Mouse (Mus musculus): ENCODE results near the gene Vcam1. TPM values are rescaled to one million over a fixed set of nuclear protein-coding genes. Genes with fewer than 3 reads are reported as not detected.

The Vcam1 gene
- total and polyA plus RNA-seq, 2 experiments from 2014 or later = 32.1 to 36.9 TPM

DNA sequence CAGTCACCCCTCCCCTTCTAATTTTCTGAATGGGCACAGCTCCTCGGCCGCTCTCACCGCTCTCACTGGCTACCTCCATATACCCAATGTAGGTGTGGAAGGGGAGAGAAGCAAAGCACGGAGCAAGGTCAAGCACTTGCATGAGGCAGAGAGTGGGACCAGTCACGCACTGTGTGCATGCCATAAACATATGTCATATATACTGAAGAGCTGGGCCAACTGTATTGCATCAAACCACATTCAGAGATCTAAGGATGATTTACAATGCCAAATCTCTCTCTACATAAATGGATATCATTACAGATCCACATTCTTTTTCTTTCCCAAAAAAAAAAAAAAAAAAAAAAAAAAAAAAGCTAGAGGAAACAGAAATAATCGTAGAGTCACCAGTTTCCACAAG, 9.1 kb downstream of the Vcam1 start:
- WGBS = 85% methylated on average over 6 of the region's 6 CpGs
- no peak for DNase-seq
- H3K9ac ChIP-seq = no peak overlapping the region
- ATAC-seq = no peak
- H3K4me3 ChIP-seq (ENCODE audit: low read depth, low read length) = no peak overlapping the region
- no peaks in the 10 kb centered on the region for H3K27me3 ChIP-seq (ENCODE audit: insufficient read depth, low read length)
- H3K4me1 ChIP-seq (ENCODE audit: insufficient read depth) = no peaks in the 10 kb centered on the region
- no peak overlapping the region for H3K4me2 ChIP-seq (ENCODE audit: low read depth)
- H3K9me3 ChIP-seq (ENCODE audit: low read length) = no peaks in the 10 kb centered on the region
- TF ChIP-seq CTCF (IDR thresholded peaks at IDR 0.05; ENCODE audit: low read depth) = no peak
- H3K36me3 ChIP-seq (ENCODE audit: insufficient read depth) = no peaks in the 10 kb centered on the region
- H3K27ac ChIP-seq (ENCODE audit: low read depth, low read length) = no peak overlapping the region

DNA sequence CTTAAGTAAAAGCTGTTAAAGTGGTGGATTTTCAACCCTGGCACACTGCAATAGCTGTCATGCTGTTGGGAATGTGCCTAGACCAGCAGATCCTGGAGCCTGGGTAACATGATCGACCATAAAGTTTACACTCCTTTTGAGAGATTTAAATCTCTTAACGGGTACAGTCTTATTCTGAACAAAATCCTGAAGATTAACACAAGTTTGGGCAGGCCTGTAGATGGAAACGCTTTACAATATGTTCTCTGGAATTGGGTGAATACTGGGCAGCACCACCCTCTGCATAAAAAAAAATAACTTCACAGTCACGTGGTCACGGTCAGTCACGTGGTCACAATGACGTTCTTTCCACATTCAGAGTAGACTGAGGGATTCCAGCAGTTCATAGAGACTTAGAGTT, 10.3 kb downstream of the Vcam1 start:
- no peak for TF ChIP-seq CTCF (IDR thresholded peaks at IDR 0.05; ENCODE audit: low read depth)
- Histone ChIP-seq H3K9me3 (ENCODE audit: low read length) (no peaks in the 10 kb centered on the region), H3K27ac (ENCODE audit: low read depth, low read length) (no peak overlapping the region), H3K27me3 (ENCODE audit: insufficient read depth, low read length) (no peaks in the 10 kb centered on the region), H3K4me1 (ENCODE audit: insufficient read depth) (peaks cover 9% of the 10 kb centered on the region; the same call in 1 of the 2 replicates), H3K9ac (no peak overlapping the region), H3K4me2 (ENCODE audit: low read depth) (no peak overlapping the region), H3K36me3 (ENCODE audit: insufficient read depth) (no peaks in the 10 kb centered on the region), H3K4me3 (ENCODE audit: low read depth, low read length) (no peak overlapping the region)
- DNase-seq (no peak), ATAC-seq (peak; percentile 70)
- WGBS = 59% methylated on average over 7 of the region's 7 CpGs

GRCm38 (mm10) chr3:116117046-116117445, 12.4 kb downstream of the Vcam1 start:
- Histone ChIP-seq H3K36me3 (ENCODE audit: insufficient read depth) (no peaks in the 10 kb centered on the region), H3K9me3 (ENCODE audit: low read length) (no peaks in the 10 kb centered on the region), H3K27ac (ENCODE audit: low read depth, low read length) (no peak overlapping the region), H3K4me1 (ENCODE audit: insufficient read depth) (peaks cover 15% of the 10 kb centered on the region; the same call in 1 of the 2 replicates), H3K4me3 (ENCODE audit: low read depth, low read length) (no peak overlapping the region), H3K4me2 (ENCODE audit: low read depth) (no peak overlapping the region), H3K9ac (no peak overlapping the region), H3K27me3 (ENCODE audit: insufficient read depth, low read length) (no peaks in the 10 kb centered on the region)
- 90% methylated on average over 4 of the region's 4 CpGs for WGBS
- ATAC-seq (no peak), DNase-seq (no peak)
- TF ChIP-seq CTCF (IDR thresholded peaks at IDR 0.05; ENCODE audit: low read depth) = no peak

DNA sequence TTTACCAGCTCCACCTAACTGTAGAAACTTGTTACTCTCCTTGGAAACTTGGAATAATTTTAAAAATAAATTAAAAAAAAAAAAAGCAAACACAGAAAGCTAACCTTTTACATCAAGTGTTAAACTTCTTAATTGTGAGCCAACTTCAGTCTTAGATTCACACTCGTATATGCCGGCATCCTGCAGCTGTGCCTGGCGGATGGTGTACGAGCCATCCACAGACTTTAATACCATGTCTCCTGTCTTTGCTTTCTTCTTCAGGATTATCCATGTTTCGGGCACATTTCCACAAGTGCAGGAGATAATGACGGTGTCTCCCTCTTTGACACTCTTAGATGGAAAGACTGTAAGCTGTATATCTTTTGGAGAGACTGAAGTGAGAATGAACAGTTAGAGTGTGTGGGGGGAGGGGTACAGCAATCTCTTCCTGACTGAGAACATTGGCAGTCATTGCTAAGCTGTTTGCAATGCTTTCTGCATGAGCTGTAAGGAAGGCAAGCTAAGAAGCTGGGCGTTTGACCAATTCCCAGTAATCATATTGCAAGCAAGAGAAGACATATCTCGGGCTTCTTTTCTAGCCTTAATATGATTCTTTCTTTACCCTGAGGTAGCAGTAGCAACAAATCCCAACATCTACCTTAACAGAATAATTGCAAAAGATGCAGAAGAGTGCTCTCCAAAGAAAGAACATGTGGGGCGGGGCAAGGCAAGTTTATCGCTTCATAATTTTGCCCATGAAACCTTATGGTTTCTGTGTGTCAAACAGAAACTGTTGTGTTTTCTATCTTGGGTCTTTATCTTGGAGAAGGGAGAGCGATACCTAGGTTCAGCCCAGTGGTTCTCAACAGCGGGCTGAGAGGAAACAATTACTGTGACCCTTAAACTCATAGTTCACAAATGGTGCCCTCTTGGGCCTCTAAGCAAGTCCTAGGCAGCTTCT, 15.0 kb downstream of the Vcam1 start:
- 0 out of 2 replicates have a peak overlapping the region, but pooled peaks have one; percentile 1 for H3K4me3 ChIP-seq (ENCODE audit: low read depth, low read length)
- H3K9me3 ChIP-seq (ENCODE audit: low read length) = no peaks in the 10 kb centered on the region
- no peak overlapping the region for H3K9ac ChIP-seq
- peak overlapping the region; percentile 26 for H3K4me2 ChIP-seq (ENCODE audit: low read depth)
- H3K36me3 ChIP-seq (ENCODE audit: insufficient read depth) = no peaks in the 10 kb centered on the region
- no peak for TF ChIP-seq CTCF (IDR thresholded peaks at IDR 0.05; ENCODE audit: low read depth)
- H3K27me3 ChIP-seq (ENCODE audit: insufficient read depth, low read length) = no peaks in the 10 kb centered on the region
- WGBS = 36% methylated on average over 12 of the region's 12 CpGs
- H3K27ac ChIP-seq (ENCODE audit: low read depth, low read length) = peak overlapping the region; percentile 24; the same call in 1 of the 2 replicates
- peak; percentile 73 for DNase-seq
- peaks cover 15% of the 10 kb centered on the region; the same call in 1 of the 2 replicates for H3K4me1 ChIP-seq (ENCODE audit: insufficient read depth)
- peak; percentile 81 for ATAC-seq

DNA sequence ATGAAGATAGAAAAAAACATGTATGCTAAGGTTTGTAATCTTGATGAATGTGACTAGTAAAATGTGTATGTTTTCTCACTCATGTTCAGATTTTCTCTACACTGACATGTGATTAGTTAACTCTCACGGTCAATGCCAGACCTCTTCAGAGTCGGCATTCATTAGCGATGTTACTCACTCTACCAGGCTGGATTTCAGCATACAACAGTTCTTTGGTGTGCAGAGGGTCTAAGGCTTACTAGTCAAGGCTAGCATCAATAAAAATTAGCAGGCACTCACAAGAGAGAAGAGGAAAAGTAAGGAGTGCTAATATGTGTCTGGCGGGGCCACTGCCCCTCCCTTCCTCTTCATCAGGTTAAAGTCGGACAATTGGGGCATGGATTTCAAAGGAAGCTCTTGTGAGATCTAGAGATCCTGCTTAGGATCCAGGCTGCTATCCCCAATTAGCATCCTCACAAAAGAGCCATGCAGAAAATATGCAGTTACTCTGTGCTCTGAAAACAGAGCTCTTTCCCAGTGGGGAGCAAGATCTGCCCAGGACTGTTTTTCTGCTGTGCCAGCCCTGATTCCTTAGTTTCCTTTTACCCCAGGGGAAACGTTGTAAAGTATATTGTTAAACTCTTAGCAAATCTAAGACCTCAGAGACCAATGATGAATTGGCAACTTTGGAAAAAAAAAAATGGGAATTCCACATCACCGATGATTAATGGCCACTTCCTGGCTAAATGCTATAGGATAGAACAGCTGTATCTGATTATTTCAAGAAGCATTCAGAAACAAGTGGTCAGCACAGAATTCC, 15.8 kb downstream of the Vcam1 start:
- Histone ChIP-seq H3K4me2 (ENCODE audit: low read depth) (peak overlapping the region; percentile 26), H3K9me3 (ENCODE audit: low read length) (no peaks in the 10 kb centered on the region), H3K27ac (ENCODE audit: low read depth, low read length) (no peak overlapping the region), H3K4me3 (ENCODE audit: low read depth, low read length) (no peak overlapping the region), H3K4me1 (ENCODE audit: insufficient read depth) (peaks cover 15% of the 10 kb centered on the region; the same call in 1 of the 2 replicates), H3K9ac (no peak overlapping the region), H3K27me3 (ENCODE audit: insufficient read depth, low read length) (no peaks in the 10 kb centered on the region), H3K36me3 (ENCODE audit: insufficient read depth) (no peaks in the 10 kb centered on the region)
- no peak for TF ChIP-seq CTCF (IDR thresholded peaks at IDR 0.05; ENCODE audit: low read depth)
- DNase-seq (no peak), ATAC-seq (peak; percentile 53)
- 7% methylated on average over 7 of the region's 7 CpGs for WGBS

DNA sequence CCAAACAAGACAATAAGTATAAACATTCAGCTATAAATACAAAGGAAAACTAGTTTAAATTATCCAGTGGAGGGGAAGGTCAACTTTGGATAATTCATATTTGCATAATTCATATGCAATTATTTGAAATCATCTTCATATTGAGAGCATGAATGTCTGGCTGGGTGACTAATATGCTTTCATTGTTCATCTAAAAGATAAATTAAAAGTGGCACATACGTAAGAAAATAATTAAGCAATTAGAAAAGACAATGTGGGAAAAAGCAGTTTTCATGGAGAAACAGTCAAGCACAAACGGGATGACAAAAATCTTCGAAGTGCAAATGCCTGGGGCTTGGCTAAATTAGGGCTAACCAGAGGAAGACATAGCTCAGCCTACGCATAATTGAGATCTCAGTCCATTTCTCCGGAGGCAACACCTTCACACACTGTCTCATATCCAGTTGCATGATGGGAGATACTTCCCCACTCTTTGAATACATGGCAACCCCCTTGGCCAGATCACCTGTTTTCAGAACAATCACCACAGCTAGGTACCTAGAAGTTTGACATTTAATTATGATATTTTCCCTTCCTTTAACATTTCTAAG, 16.6 kb downstream of the Vcam1 start:
- no peak for ATAC-seq
- 42% methylated on average over 5 of the region's 5 CpGs for WGBS
- no peak for DNase-seq

More for the DNA sequence above, 16.6 kb downstream of the Vcam1 start:
- Histone ChIP-seq H3K36me3 (ENCODE audit: insufficient read depth) (no peaks in the 10 kb centered on the region), H3K4me2 (ENCODE audit: low read depth) (no peak overlapping the region), H3K9me3 (ENCODE audit: low read length) (no peaks in the 10 kb centered on the region), H3K9ac (no peak overlapping the region), H3K27me3 (ENCODE audit: insufficient read depth, low read length) (no peaks in the 10 kb centered on the region), H3K4me3 (ENCODE audit: low read depth, low read length) (no peak overlapping the region), H3K4me1 (ENCODE audit: insufficient read depth) (peaks cover 15% of the 10 kb centered on the region; the same call in 1 of the 2 replicates), H3K27ac (ENCODE audit: low read depth, low read length) (no peak overlapping the region)
- TF ChIP-seq CTCF (IDR thresholded peaks at IDR 0.05; ENCODE audit: low read depth) = no peak
